Mouse (Mus musculus) gastrocnemius, postnatal 36 days (tissue): Measurements from ENCODE around the gene Aph1c. TPM values are rescaled to one million over a fixed set of nuclear protein-coding genes. Genes with fewer than 3 reads are reported as not detected.

Experiments
- total RNA-seq, 2 experiments: library from RNA; stranded (reverse); gene quantifications; 2 replicates each; pipeline ENCODE4 v1.2.3; 2021

Gene Aph1c
- total RNA-seq, 2 experiments from 2014 or later, result 0.33 to 0.44 TPM

Other genes starting within 250 kb of the Aph1c start
- gene Usp3, start 241.6 kb downstream of the Aph1c start, total RNA-seq, result 10 to 100 TPM; 13.2 to 15.4 TPM
- gene Car12, start 121.0 kb downstream of the Aph1c start, total RNA-seq, result under 1 TPM; 0.13 to 0.27 TPM
- gene Aph1b, start 39.2 kb downstream of the Aph1c start, total RNA-seq, result 1 to 10 TPM; 1.9 to 2.0 TPM
- not detected for gene Gm10647, start 37.7 kb downstream of the Aph1c start, total RNA-seq
- gene Rab8b, start 85.0 kb upstream of the Aph1c start, total RNA-seq, result 1 to 10 TPM; 5.0 to 5.5 TPM
- 100 to 1,000 TPM; 170 to 203 TPM for gene Rps27l, start 111.4 kb upstream of the Aph1c start, total RNA-seq
- 10 to 100 TPM; 20.8 to 22.1 TPM for gene Lactb, start 140.8 kb upstream of the Aph1c start, total RNA-seq
- over 10,000 TPM; 26,294 to 27,735 TPM for gene Tpm1, start 214.7 kb upstream of the Aph1c start, total RNA-seq